8 mouse cellular contexts compared by ENCODE assay signal in genomic region chr7:110122289-110122564, GRCm38 (mm10). TPM values are rescaled to one million over a fixed set of nuclear protein-coding genes. Genes with fewer than 3 reads are reported as not detected.
DNase-seq lines count a peak whose midpoint lies in the region; ATAC-seq and TF ChIP-seq lines count a peak whose summit lies in the region.

No protein-coding gene starts in this region.

- no peak for DNase-seq in cerebellum, adult 2 months
- DNase-seq in cerebellum, postnatal 10 days = no peak
- DNase-seq in hindbrain, postnatal 0 days (ENCODE audit: low spot score) = no peak
- DNase-seq in gastrocnemius, adult 18-20 months (ENCODE audit: low spot score) = no peak
- DNase-seq in cerebellum, adult 9-11 months = no peak

- no peak for ATAC-seq in megakaryocyte, adult 5-6 weeks (ENCODE audit: poor library complexity, severe bottlenecking)
- ATAC-seq in hindbrain, postnatal 0 days = no peak; the same call in 1 of the 2 replicates
- no peak for ATAC-seq in midbrain, embryonic 16.5 days

- H3K36me3 ChIP-seq in megakaryocyte, embryonic 14.5 days (replicated peaks; ENCODE audit: low read length) = peaks cover 8% of the 10 kb centered on the region
- H3K36me3 ChIP-seq in hindbrain, postnatal 0 days (ENCODE audit: insufficient read depth, low read length) = no peaks in the 10 kb centered on the region
- no peaks in the 10 kb centered on the region for H3K36me3 ChIP-seq in midbrain, embryonic 16.5 days (ENCODE audit: control insufficient read depth, insufficient read depth, low read length)

- peak overlapping the region; percentile 92 for H3K4me2 ChIP-seq in hindbrain, postnatal 0 days (ENCODE audit: low read depth, low read length)
- peak overlapping the region; percentile 93 for H3K4me2 ChIP-seq in midbrain, embryonic 16.5 days (ENCODE audit: low read length)

- no peak for TF ChIP-seq CTCF in cerebellum, adult 2 months (IDR thresholded peaks at IDR 0.05; ENCODE audit: borderline replicate concordance, insufficient read depth, low read depth, low read length)
- TF ChIP-seq CTCF in hindbrain, postnatal 0 days (IDR thresholded peaks at IDR 0.05; ENCODE audit: low read depth) = no peak

- H3K27me3 ChIP-seq in cerebellum, adult 2 months (ENCODE audit: control insufficient read depth, insufficient read depth, low read length) = no peaks in the 10 kb centered on the region
- H3K27me3 ChIP-seq in megakaryocyte, embryonic 14.5 days (replicated peaks) = no peaks in the 10 kb centered on the region
- no peaks in the 10 kb centered on the region for H3K27me3 ChIP-seq in hindbrain, postnatal 0 days (ENCODE audit: insufficient read depth, low read length)
- H3K27me3 ChIP-seq in midbrain, embryonic 16.5 days (ENCODE audit: control insufficient read depth, insufficient read depth, low read depth, low read length) = no peaks in the 10 kb centered on the region

- under 1% methylated on average over 27 of the region's 27 CpGs for WGBS in cerebellum, adult 2 months
- WGBS in hindbrain, postnatal 0 days = under 1% methylated on average over 27 of the region's 27 CpGs
- WGBS in midbrain, embryonic 16.5 days = 0% methylated on average over 22 of the region's 27 CpGs

- H3K9me3 ChIP-seq in megakaryocyte, embryonic 14.5 days = no peaks in the 10 kb centered on the region
- H3K9me3 ChIP-seq in hindbrain, postnatal 0 days (ENCODE audit: low read length) = no peaks in the 10 kb centered on the region
- no peaks in the 10 kb centered on the region for H3K9me3 ChIP-seq in midbrain, embryonic 16.5 days (replicated peaks; ENCODE audit: control insufficient read depth, low read length, poor library complexity, severe bottlenecking)

- no peak for TF ChIP-seq POLR2A in cerebellum, adult 2 months (IDR thresholded peaks at IDR 0.05; ENCODE audit: borderline replicate concordance, insufficient read depth, low read length)

- H3K27ac ChIP-seq in cerebellum, adult 2 months (ENCODE audit: insufficient read depth, low read length) = peak overlapping the region; percentile 72
- peak overlapping the region; percentile 75 for H3K27ac ChIP-seq in hindbrain, postnatal 0 days
- peak overlapping the region; percentile 73 for H3K27ac ChIP-seq in midbrain, embryonic 16.5 days (ENCODE audit: low read length)

- H3K9ac ChIP-seq in hindbrain, postnatal 0 days (replicated peaks; ENCODE audit: low read length) = peak overlapping the region; percentile 64
- peak overlapping the region; percentile 71 for H3K9ac ChIP-seq in midbrain, embryonic 16.5 days (ENCODE audit: low read depth, low read length)

- peak overlapping the region; percentile 81 for H3K4me3 ChIP-seq in cerebellum, adult 2 months (replicated peaks; ENCODE audit: insufficient read depth, low read depth, low read length)
- H3K4me3 ChIP-seq in megakaryocyte, embryonic 14.5 days (replicated peaks) = peak overlapping the region; percentile 100
- peak overlapping the region; percentile 85 for H3K4me3 ChIP-seq in hindbrain, postnatal 0 days (ENCODE audit: low read length)
- H3K4me3 ChIP-seq in midbrain, embryonic 16.5 days (ENCODE audit: low read depth, low read length) = peak overlapping the region; percentile 84

- H3K4me1 ChIP-seq in cerebellum, adult 2 months (ENCODE audit: control insufficient read depth, insufficient read depth, low read length) = no peaks in the 10 kb centered on the region
- peaks cover 30% of the 10 kb centered on the region for H3K4me1 ChIP-seq in megakaryocyte, embryonic 14.5 days
- H3K4me1 ChIP-seq in hindbrain, postnatal 0 days (ENCODE audit: insufficient read depth, low read length) = no peaks in the 10 kb centered on the region
- H3K4me1 ChIP-seq in midbrain, embryonic 16.5 days (ENCODE audit: control insufficient read depth, insufficient read depth, low read length) = peaks cover 5% of the 10 kb centered on the region; the same call in 1 of the 2 replicates

RNA-seq across cellular contexts. Expression of gene Wee1, which starts 0.4 kb away (rescaled TPM):
- polyA plus RNA-seq in cerebellum, adult 2 months (2012; rRNA removed) = 15.9 and 16.9 TPM in 2 replicates
- 4.0 and 4.1 TPM in 2 replicates for polyA plus RNA-seq in megakaryocyte, embryonic 14.5 days (2012; ENCODE audit: insufficient read depth, low replicate concordance)
- total RNA-seq in megakaryocyte, adult 5-6 weeks (2015) = 34.9 and 35.7 TPM in 2 replicates
- 17.7 and 21.5 TPM in 2 replicates for total RNA-seq in megakaryocyte, adult 5-6 weeks (2017)
- total RNA-seq in hindbrain, postnatal 0 days (2014; rRNA removed) = 8.2 and 11.0 TPM in 2 replicates
- 5.6 and 6.2 TPM in 2 replicates for polyA plus RNA-seq in hindbrain, postnatal 0 days (2015; fragmentation: Nextera tagmentation; extraction: Ambion mirVana)
- 3.7 TPM in 2 replicates for polyA plus RNA-seq in midbrain, embryonic 16.5 days (2015; fragmentation: Nextera tagmentation; extraction: Ambion mirVana)
- 1 to 10 TPM; 1.8 to 2.5 TPM for total RNA-seq in gastrocnemius, adult 18-20 months (2021)
